Mouse (Mus musculus): ENCODE results near the gene Gnas.

- TF ChIP-seq CTCF (IDR thresholded peaks at IDR 0.05): no peak
- no peak for TF ChIP-seq EP300 (IDR thresholded peaks at IDR 0.05)
These were observed 20.9 kb upstream of the Gnas start for GRCm38 (mm10) chr2:174263110-174263815.
